Mouse (Mus musculus) frontal cortex, adult 2 months (tissue): ENCODE measurements around the gene Mecp2. TPM values are rescaled to one million over a fixed set of nuclear protein-coding genes. Genes with fewer than 3 reads are reported as not detected.

Experiments
- DNase-seq, 2 experiments: peaks; one replicate each; pipeline ENCODE4 v3.0.0; 2022; ENCODE audit warnings: low spot score in 1 of 2; ENCODE audit errors: extremely low spot score in 1 of 2
- polyA plus RNA-seq: library from polyadenylated mRNA; depleted of rRNA; stranded (reverse); fragments of >200 nt; gene quantifications from 2 replicates; pipeline ENCODE4 v1.2.3, GENCODE M21; 2012; rRNA removed

Gene Mecp2
- polyA plus RNA-seq, 1 experiment: 30.6 TPM

- DNase-seq: no peak
Measured at GRCm38 (mm10) chrX:74022795-74023187, 112.4 kb downstream of the Mecp2 start.

GRCm38 (mm10) chrX:74014597-74014996 lies 120.6 kb downstream of the Mecp2 start:
- DNase-seq: no peak

- no peak for DNase-seq
Measured at GRCm38 (mm10) chrX:74008063-74008462, 127.1 kb downstream of the Mecp2 start.

GRCm38 (mm10) chrX:74006401-74006800 lies 128.8 kb downstream of the Mecp2 start:
- DNase-seq: no peak

- no peak for DNase-seq
Measured at GRCm38 (mm10) chrX:74003644-74004043, 131.5 kb downstream of the Mecp2 start.

- DNase-seq: no peak
Measured at GRCm38 (mm10) chrX:74001024-74001423, 134.1 kb downstream of the Mecp2 start.

- DNase-seq: peak; percentile 24 to 65
Measured at GRCm38 (mm10) chrX:73998911-73999869, 136.0 kb downstream of the Mecp2 start.

GRCm38 (mm10) chrX:73977783-73978182 lies 157.4 kb downstream of the Mecp2 start:
- no peak for DNase-seq

Other genes starting within 250 kb of the Mecp2 start
- gene Avpr2, start 243.3 kb downstream of the Mecp2 start, polyA plus RNA-seq: not detected in 2 replicates
- gene L1cam, start 239.3 kb downstream of the Mecp2 start, polyA plus RNA-seq: 88.7 and 113 TPM in 2 replicates
- 6.4 and 7.3 TPM in 2 replicates for gene Arhgap4, start 213.5 kb downstream of the Mecp2 start, polyA plus RNA-seq
- 77.6 and 80.3 TPM in 2 replicates for gene Naa10, start 213.4 kb downstream of the Mecp2 start, polyA plus RNA-seq
- 9.2 and 10.0 TPM in 2 replicates for gene Renbp, start 204.5 kb downstream of the Mecp2 start, polyA plus RNA-seq
- 41.1 and 44.0 TPM in 2 replicates for gene Hcfc1, start 169.0 kb downstream of the Mecp2 start, polyA plus RNA-seq
- 91.0 and 101 TPM in 2 replicates for gene Irak1, start 111.4 kb downstream of the Mecp2 start, polyA plus RNA-seq
- gene Opn1mw, start 7.9 kb downstream of the Mecp2 start, polyA plus RNA-seq: 0.25 and 0.32 TPM in 2 replicates
- not detected in 2 replicates for gene Tex28, start 32.5 kb upstream of the Mecp2 start, polyA plus RNA-seq
- gene Tktl1, start 41.9 kb upstream of the Mecp2 start, polyA plus RNA-seq: 0.04 TPM in 2 replicates
- 131 and 166 TPM in 2 replicates for gene Flna, start 114.5 kb upstream of the Mecp2 start, polyA plus RNA-seq
- gene Emd, start 119.3 kb upstream of the Mecp2 start, polyA plus RNA-seq: 45.2 and 45.8 TPM in 2 replicates
- 698 and 796 TPM in 2 replicates for gene Rpl10, start 135.4 kb upstream of the Mecp2 start, polyA plus RNA-seq
- gene Taz, start 146.5 kb upstream of the Mecp2 start, polyA plus RNA-seq: 95.1 and 109 TPM in 2 replicates
- 3.7 and 4.8 TPM in 2 replicates for gene Dnase1l1, start 147.0 kb upstream of the Mecp2 start, polyA plus RNA-seq
- 465 and 472 TPM in 2 replicates for gene Atp6ap1, start 161.7 kb upstream of the Mecp2 start, polyA plus RNA-seq
- gene Gdi1, start 169.6 kb upstream of the Mecp2 start, polyA plus RNA-seq: 923 and 1,152 TPM in 2 replicates
- gene Fam50a, start 177.7 kb upstream of the Mecp2 start, polyA plus RNA-seq: 46.8 and 58.9 TPM in 2 replicates
- 55.4 and 59.9 TPM in 2 replicates for gene Plxna3, start 193.7 kb upstream of the Mecp2 start, polyA plus RNA-seq
- gene Lage3, start 218.3 kb upstream of the Mecp2 start, polyA plus RNA-seq: 57.1 and 65.1 TPM in 2 replicates
- gene Ubl4a, start 237.9 kb upstream of the Mecp2 start, polyA plus RNA-seq: 68.4 and 73.3 TPM in 2 replicates
- 4.3 and 4.8 TPM in 2 replicates for gene Slc10a3, start 238.0 kb upstream of the Mecp2 start, polyA plus RNA-seq